Mouse (Mus musculus): ENCODE data around the gene Tyrobp. TPM values are rescaled to one million over a fixed set of nuclear protein-coding genes. Genes with fewer than 3 reads are reported as not detected.
A peak's percentile ranks its signal among the peaks of the same experiment; 100 is the strongest.

Tyrobp gene
- polyA plus RNA-seq, 1 experiment from 2014 or later, result 37.1 TPM

DNA sequence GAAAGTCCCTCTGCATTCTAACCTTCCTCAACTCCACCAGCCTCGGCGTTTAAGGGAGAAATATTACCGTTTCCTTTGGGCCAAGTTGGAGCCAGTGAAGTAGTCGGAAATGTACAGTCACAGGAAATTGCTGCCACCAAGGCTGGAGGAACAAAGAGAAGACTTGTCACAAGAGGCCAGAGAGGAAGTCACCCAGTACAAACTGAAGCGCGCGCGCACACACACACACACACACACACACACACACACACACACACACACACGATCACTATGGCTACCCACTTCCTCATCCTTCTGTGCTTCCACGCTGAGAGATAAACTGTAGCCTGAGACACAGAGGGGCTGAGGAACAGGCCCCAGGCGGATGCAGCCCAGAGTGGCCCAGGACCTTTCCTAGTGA lies 19.2 kb upstream of the Tyrobp start:
- no peaks in the 10 kb centered on the region for H3K27me3 ChIP-seq (ENCODE audit: control insufficient read depth, insufficient read depth, low read length)
- H3K4me3 ChIP-seq (ENCODE audit: control insufficient read depth in 1 of 2, insufficient read depth in 1 of 2, low read depth in 1 of 2, low read length in 2 of 2), result no peak overlapping the region
- H3K9me3 ChIP-seq (ENCODE audit: control insufficient read depth, low read length), result no peaks in the 10 kb centered on the region
- H3K4me2 ChIP-seq (ENCODE audit: low read length), result no peak overlapping the region
- H3K27ac ChIP-seq (replicated peaks in 1 of 2; ENCODE audit: control insufficient read depth in 1 of 2, insufficient read depth in 1 of 2, low read depth in 2 of 2, low read length in 2 of 2), result peak overlapping the region; percentile 79 to 82
- 45% methylated on average over 11 of the region's 11 CpGs for WGBS
- peak; percentile 83 for ATAC-seq (ENCODE audit: insufficient number of reproducible peaks, insufficient read depth, low FRiP score, low read depth)
- H3K9ac ChIP-seq (ENCODE audit: low read length), result no peak overlapping the region
- H3K4me1 ChIP-seq (ENCODE audit: control insufficient read depth in 2 of 2, insufficient read depth in 2 of 2, low read length in 2 of 2), result no peaks in the 10 kb centered on the region; a peak in 1 of 4 replicates
- no peaks in the 10 kb centered on the region for H3K36me3 ChIP-seq (ENCODE audit: control insufficient read depth, insufficient read depth, low read length)

DNA sequence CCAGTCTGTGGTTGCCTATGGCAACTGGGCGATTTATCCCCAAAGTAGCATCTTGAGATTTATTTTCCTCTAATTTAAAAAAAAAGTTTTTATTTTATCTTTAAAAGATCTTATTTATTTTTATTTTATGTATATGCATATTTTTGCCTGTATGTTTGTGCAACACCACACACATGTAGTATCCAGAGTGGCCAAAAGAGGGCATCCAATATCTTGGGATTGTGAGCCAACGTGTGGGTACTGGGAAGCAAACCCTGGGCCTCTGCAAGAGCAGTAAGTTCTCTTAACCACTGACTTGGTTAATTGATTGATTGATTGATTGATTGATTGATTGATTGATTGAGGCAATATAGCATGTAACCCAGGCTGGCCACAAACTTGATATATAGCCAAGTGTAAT lies 18.7 kb upstream of the Tyrobp start:
- no peak for ATAC-seq (ENCODE audit: insufficient number of reproducible peaks, insufficient read depth, low FRiP score, low read depth)
- Histone ChIP-seq H3K4me1 (ENCODE audit: control insufficient read depth in 2 of 2, insufficient read depth in 2 of 2, low read length in 2 of 2) (no peaks in the 10 kb centered on the region; a peak in 1 of 4 replicates), H3K27me3 (ENCODE audit: control insufficient read depth, insufficient read depth, low read length) (no peaks in the 10 kb centered on the region), H3K4me2 (ENCODE audit: low read length) (no peak overlapping the region), H3K36me3 (ENCODE audit: control insufficient read depth, insufficient read depth, low read length) (no peaks in the 10 kb centered on the region), H3K9ac (ENCODE audit: low read length) (no peak overlapping the region), H3K9me3 (ENCODE audit: control insufficient read depth, low read length) (no peaks in the 10 kb centered on the region), H3K4me3 (ENCODE audit: control insufficient read depth in 1 of 2, insufficient read depth in 1 of 2, low read depth in 1 of 2, low read length in 2 of 2) (no peak overlapping the region), H3K27ac (replicated peaks in 1 of 2; ENCODE audit: control insufficient read depth in 1 of 2, insufficient read depth in 1 of 2, low read depth in 2 of 2, low read length in 2 of 2) (peak overlapping the region in 1 of 2 experiments; percentile 79; a peak in 1 of 4 replicates)
- WGBS, result 37% methylated on average over 2 of the region's 2 CpGs

DNA sequence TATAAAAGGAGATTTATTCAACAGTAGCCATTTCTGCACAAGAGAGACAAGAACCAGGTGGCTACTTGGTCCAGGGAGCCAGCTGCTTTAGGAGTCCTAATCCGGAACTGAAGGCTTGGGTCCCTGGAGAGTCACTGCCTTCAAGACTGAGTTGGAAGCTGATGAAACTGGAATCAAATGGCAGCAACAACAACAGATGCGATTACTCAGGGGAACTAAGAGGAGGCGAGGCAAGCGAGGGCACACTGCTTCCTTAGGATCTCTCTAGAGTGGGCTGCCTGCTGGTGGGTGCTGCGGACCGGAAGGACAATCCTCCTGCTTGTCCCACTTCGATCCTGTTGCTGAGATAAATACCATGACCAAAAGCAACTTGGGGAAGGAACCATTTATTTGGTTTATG lies 13.9 kb upstream of the Tyrobp start:
- ATAC-seq (ENCODE audit: insufficient number of reproducible peaks, insufficient read depth, low FRiP score, low read depth), result no peak
- no peak overlapping the region for H3K27ac ChIP-seq (replicated peaks in 1 of 2; ENCODE audit: control insufficient read depth in 1 of 2, insufficient read depth in 1 of 2, low read depth in 2 of 2, low read length in 2 of 2)
- no peak overlapping the region for H3K9ac ChIP-seq (ENCODE audit: low read length)
- 55% methylated on average over 7 of the region's 7 CpGs for WGBS
- no peak overlapping the region for H3K4me2 ChIP-seq (ENCODE audit: low read length)
- H3K4me3 ChIP-seq (ENCODE audit: control insufficient read depth in 1 of 2, insufficient read depth in 1 of 2, low read depth in 1 of 2, low read length in 2 of 2), result no peak overlapping the region
- no peaks in the 10 kb centered on the region for H3K9me3 ChIP-seq (ENCODE audit: control insufficient read depth, low read length)
- no peaks in the 10 kb centered on the region for H3K27me3 ChIP-seq (ENCODE audit: control insufficient read depth, insufficient read depth, low read length)
- no peaks in the 10 kb centered on the region for H3K36me3 ChIP-seq (ENCODE audit: control insufficient read depth, insufficient read depth, low read length)
- no peaks in the 10 kb centered on the region for H3K4me1 ChIP-seq (ENCODE audit: control insufficient read depth in 2 of 2, insufficient read depth in 2 of 2, low read length in 2 of 2)

- Histone ChIP-seq H3K4me2 (ENCODE audit: low read length) (no peak overlapping the region), H3K9me3 (ENCODE audit: control insufficient read depth, low read length) (no peaks in the 10 kb centered on the region), H3K9ac (ENCODE audit: low read length) (no peak overlapping the region), H3K4me1 (ENCODE audit: control insufficient read depth in 2 of 2, insufficient read depth in 2 of 2, low read length in 2 of 2) (no peaks in the 10 kb centered on the region), H3K27me3 (ENCODE audit: control insufficient read depth, insufficient read depth, low read length) (no peaks in the 10 kb centered on the region), H3K27ac (replicated peaks in 1 of 2; ENCODE audit: control insufficient read depth in 1 of 2, insufficient read depth in 1 of 2, low read depth in 2 of 2, low read length in 2 of 2) (no peak overlapping the region), H3K4me3 (ENCODE audit: control insufficient read depth in 1 of 2, insufficient read depth in 1 of 2, low read depth in 1 of 2, low read length in 2 of 2) (no peak overlapping the region), H3K36me3 (ENCODE audit: control insufficient read depth, insufficient read depth, low read length) (no peaks in the 10 kb centered on the region)
- 55% methylated on average over 4 of the region's 4 CpGs for WGBS
- no peak for ATAC-seq (ENCODE audit: insufficient number of reproducible peaks, insufficient read depth, low FRiP score, low read depth)
Measured at GRCm38 (mm10) chr7:30402343-30402742, 11.2 kb upstream of the Tyrobp start.

GRCm38 (mm10) chr7:30408639-30409038 lies 4.9 kb upstream of the Tyrobp start:
- no peaks in the 10 kb centered on the region for H3K36me3 ChIP-seq (ENCODE audit: control insufficient read depth, insufficient read depth, low read length)
- no peaks in the 10 kb centered on the region for H3K9me3 ChIP-seq (ENCODE audit: control insufficient read depth, low read length)
- H3K4me1 ChIP-seq (ENCODE audit: control insufficient read depth in 2 of 2, insufficient read depth in 2 of 2, low read length in 2 of 2), result no peaks in the 10 kb centered on the region
- no peaks in the 10 kb centered on the region for H3K27me3 ChIP-seq (ENCODE audit: control insufficient read depth, insufficient read depth, low read length)
- H3K9ac ChIP-seq (ENCODE audit: low read length), result no peak overlapping the region
- ATAC-seq (ENCODE audit: insufficient number of reproducible peaks, insufficient read depth, low FRiP score, low read depth), result no peak
- 71% methylated on average over 3 of the region's 3 CpGs for WGBS
- no peak overlapping the region for H3K27ac ChIP-seq (replicated peaks in 1 of 2; ENCODE audit: control insufficient read depth in 1 of 2, insufficient read depth in 1 of 2, low read depth in 2 of 2, low read length in 2 of 2)
- no peak overlapping the region for H3K4me2 ChIP-seq (ENCODE audit: low read length)
- H3K4me3 ChIP-seq (ENCODE audit: control insufficient read depth in 1 of 2, insufficient read depth in 1 of 2, low read depth in 1 of 2, low read length in 2 of 2), result no peak overlapping the region

DNA sequence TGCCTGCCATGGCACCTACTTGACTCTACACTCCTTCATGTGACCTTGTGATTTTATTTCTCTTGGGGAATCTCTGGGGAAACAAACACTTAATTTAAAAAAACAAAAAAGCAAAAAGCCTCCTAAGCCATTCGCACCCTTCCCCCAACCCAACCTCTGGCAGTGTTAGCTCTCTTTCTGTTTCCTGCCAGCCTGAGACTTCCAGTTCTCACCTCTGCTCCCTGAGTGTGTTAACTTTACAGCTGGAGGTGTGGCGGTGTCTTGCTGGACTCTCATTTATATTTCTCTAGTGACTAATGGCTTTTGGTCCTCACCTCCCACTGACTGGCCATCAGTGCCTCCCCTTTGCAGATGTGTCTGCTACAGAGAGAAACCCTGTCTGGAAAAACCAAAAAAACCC lies 3.8 kb upstream of the Tyrobp start:
- Histone ChIP-seq H3K27ac (replicated peaks in 1 of 2; ENCODE audit: control insufficient read depth in 1 of 2, insufficient read depth in 1 of 2, low read depth in 2 of 2, low read length in 2 of 2) (no peak overlapping the region), H3K9ac (ENCODE audit: low read length) (no peak overlapping the region), H3K4me1 (ENCODE audit: control insufficient read depth in 2 of 2, insufficient read depth in 2 of 2, low read length in 2 of 2) (no peaks in the 10 kb centered on the region), H3K4me3 (ENCODE audit: control insufficient read depth in 1 of 2, insufficient read depth in 1 of 2, low read depth in 1 of 2, low read length in 2 of 2) (no peak overlapping the region), H3K27me3 (ENCODE audit: control insufficient read depth, insufficient read depth, low read length) (no peaks in the 10 kb centered on the region), H3K9me3 (ENCODE audit: control insufficient read depth, low read length) (no peaks in the 10 kb centered on the region), H3K4me2 (ENCODE audit: low read length) (no peak overlapping the region), H3K36me3 (ENCODE audit: control insufficient read depth, insufficient read depth, low read length) (no peaks in the 10 kb centered on the region)
- WGBS, result 47% methylated on average over 2 of the region's 2 CpGs
- no peak for ATAC-seq (ENCODE audit: insufficient number of reproducible peaks, insufficient read depth, low FRiP score, low read depth)

GRCm38 (mm10) chr7:30411023-30411422 lies 2.5 kb upstream of the Tyrobp start:
- H3K4me2 ChIP-seq (ENCODE audit: low read length), result no peak overlapping the region
- 57% methylated on average over 3 of the region's 3 CpGs for WGBS
- no peak for ATAC-seq (ENCODE audit: insufficient number of reproducible peaks, insufficient read depth, low FRiP score, low read depth)

DNA sequence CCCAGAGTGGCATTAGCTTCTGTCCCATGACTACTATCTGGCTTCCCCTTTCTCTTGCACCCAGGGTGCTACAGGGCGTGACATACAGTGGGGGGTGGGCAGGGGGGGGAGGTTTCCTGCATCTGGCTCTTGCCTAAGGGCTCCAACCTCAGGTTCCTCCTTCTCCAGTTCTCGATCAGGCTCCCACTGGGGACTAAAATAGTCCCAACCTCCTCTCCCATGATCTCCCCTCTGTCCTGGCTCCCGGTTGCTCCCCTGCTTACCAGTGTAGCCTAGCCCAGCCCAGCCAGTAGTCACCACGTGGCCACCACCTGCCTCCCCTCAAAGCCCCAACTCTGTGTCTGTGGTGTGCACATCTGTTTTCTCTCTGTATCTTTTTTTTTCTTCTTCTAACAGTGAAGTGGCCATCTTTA lies 819 bp upstream of the Tyrobp start:
- WGBS, result 33% methylated on average over 4 of the region's 4 CpGs
- no peaks in the 10 kb centered on the region for H3K9me3 ChIP-seq (ENCODE audit: control insufficient read depth, low read length)

More at GRCm38 (mm10) chr7:30411023-30411422, 2.5 kb upstream of the Tyrobp start:
- no peaks in the 10 kb centered on the region for H3K9me3 ChIP-seq (ENCODE audit: control insufficient read depth, low read length)
- H3K4me3 ChIP-seq (ENCODE audit: control insufficient read depth in 1 of 2, insufficient read depth in 1 of 2, low read depth in 1 of 2, low read length in 2 of 2), result no peak overlapping the region
- H3K9ac ChIP-seq (ENCODE audit: low read length), result no peak overlapping the region
- H3K4me1 ChIP-seq (ENCODE audit: control insufficient read depth in 2 of 2, insufficient read depth in 2 of 2, low read length in 2 of 2), result no peaks in the 10 kb centered on the region
- H3K27me3 ChIP-seq (ENCODE audit: control insufficient read depth, insufficient read depth, low read length), result no peaks in the 10 kb centered on the region
- H3K36me3 ChIP-seq (ENCODE audit: control insufficient read depth, insufficient read depth, low read length), result no peaks in the 10 kb centered on the region
- no peak overlapping the region for H3K27ac ChIP-seq (replicated peaks in 1 of 2; ENCODE audit: control insufficient read depth in 1 of 2, insufficient read depth in 1 of 2, low read depth in 2 of 2, low read length in 2 of 2)

More for the DNA sequence above, 819 bp upstream of the Tyrobp start:
- Histone ChIP-seq H3K27ac (replicated peaks in 1 of 2; ENCODE audit: control insufficient read depth in 1 of 2, insufficient read depth in 1 of 2, low read depth in 2 of 2, low read length in 2 of 2) (no peak overlapping the region), H3K4me1 (ENCODE audit: control insufficient read depth in 2 of 2, insufficient read depth in 2 of 2, low read length in 2 of 2) (no peaks in the 10 kb centered on the region), H3K4me3 (ENCODE audit: control insufficient read depth in 1 of 2, insufficient read depth in 1 of 2, low read depth in 1 of 2, low read length in 2 of 2) (no peak overlapping the region), H3K36me3 (ENCODE audit: control insufficient read depth, insufficient read depth, low read length) (no peaks in the 10 kb centered on the region), H3K4me2 (ENCODE audit: low read length) (no peak overlapping the region), H3K27me3 (ENCODE audit: control insufficient read depth, insufficient read depth, low read length) (no peaks in the 10 kb centered on the region), H3K9ac (ENCODE audit: low read length) (no peak overlapping the region)
- ATAC-seq (ENCODE audit: insufficient number of reproducible peaks, insufficient read depth, low FRiP score, low read depth), result no peak
